Mouse (Mus musculus): ENCODE measurements around the gene Psmc2. TPM values are rescaled to one million over a fixed set of nuclear protein-coding genes. Genes with fewer than 3 reads are reported as not detected.

The Psmc2 gene
- total and polyA plus RNA-seq, 3 experiments, result 87.4 to 208 (median 115) TPM

DNA sequence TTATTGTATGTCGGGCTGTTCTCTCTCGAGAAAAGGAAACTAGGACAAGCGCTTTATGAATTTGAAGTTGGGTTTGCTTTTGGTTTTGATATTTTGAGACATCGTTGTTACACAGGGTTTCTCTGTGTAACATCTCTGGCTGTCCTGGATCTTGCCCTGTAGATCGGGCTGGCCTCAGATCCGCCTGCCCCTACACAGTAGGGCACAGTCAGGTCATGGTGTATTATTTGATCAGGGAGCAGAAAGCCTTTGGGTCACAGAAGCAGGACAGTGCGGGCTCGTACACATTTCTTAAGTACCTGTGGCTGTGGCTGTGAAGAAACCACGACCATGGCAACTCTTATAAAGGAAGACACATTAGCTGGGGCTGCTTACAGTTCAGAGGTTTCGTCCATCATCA, 47.5 kb upstream of the Psmc2 start:
- in situ Hi-C loops (cut with MboI; ENCODE audit: low pct_ligation_motif_present, low pct_unique_long_range_greater_than_20kb, low sequenced_read_pairs), result no loop called here
- TF ChIP-seq KAT2A (IDR thresholded peaks at IDR 0.05; ENCODE audit: insufficient replicate concordance, low read length) (no peak), MYC (IDR thresholded peaks at IDR 0.05; ENCODE audit: low read depth, low read length) (no peak), EP300 (IDR thresholded peaks at IDR 0.05; ENCODE audit: low read length) (no peak), GABPA (IDR thresholded peaks at IDR 0.05; ENCODE audit: insufficient replicate concordance, low read depth, low read length) (no peak)
- Histone ChIP-seq H3K27me3 (replicated peaks) (no peaks in the 10 kb centered on the region), H3K4me3 (replicated peaks in 1 of 3; ENCODE audit: low read depth in 2 of 3, low read length in 2 of 3, poor library complexity in 1 of 3) (peak overlapping the region; percentile 70 to 91 (median 82)), H3K79me2 (replicated peaks; ENCODE audit: control insufficient read depth, extremely low read depth, insufficient read depth, poor library complexity, severe bottlenecking) (peaks cover 16% of the 10 kb centered on the region), H3K9ac (ENCODE audit: insufficient read depth, low read depth) (peak overlapping the region; percentile 73), H3K4me1 (ENCODE audit: control insufficient read depth in 1 of 2, insufficient read depth in 2 of 2) (peaks cover 2 to 28% of the 10 kb centered on the region in 2 experiments; a peak in 2 of 4 replicates), H3K9me3 (replicated peaks; ENCODE audit: low read length) (no peaks in the 10 kb centered on the region), H3K36me3 (replicated peaks in 1 of 2; ENCODE audit: control insufficient read depth in 1 of 2, insufficient read depth in 1 of 2, low read length in 1 of 2) (peaks cover 26 to 38% of the 10 kb centered on the region in 2 experiments), H3K4me2 (ENCODE audit: insufficient read depth, low read depth, poor library complexity, severe bottlenecking) (peak overlapping the region; percentile 55), H3K27ac (ENCODE audit: insufficient read depth, low read depth) (no peak overlapping the region)
- DNase-seq (ENCODE audit: extremely low read depth), result no peak
- dilution Hi-C loops (cut with MboI; ENCODE audit: extremely low pct_ligation_motif_present, extremely low pct_unique_long_range_greater_than_20kb, low sequenced_read_pairs), result no loop called here

DNA sequence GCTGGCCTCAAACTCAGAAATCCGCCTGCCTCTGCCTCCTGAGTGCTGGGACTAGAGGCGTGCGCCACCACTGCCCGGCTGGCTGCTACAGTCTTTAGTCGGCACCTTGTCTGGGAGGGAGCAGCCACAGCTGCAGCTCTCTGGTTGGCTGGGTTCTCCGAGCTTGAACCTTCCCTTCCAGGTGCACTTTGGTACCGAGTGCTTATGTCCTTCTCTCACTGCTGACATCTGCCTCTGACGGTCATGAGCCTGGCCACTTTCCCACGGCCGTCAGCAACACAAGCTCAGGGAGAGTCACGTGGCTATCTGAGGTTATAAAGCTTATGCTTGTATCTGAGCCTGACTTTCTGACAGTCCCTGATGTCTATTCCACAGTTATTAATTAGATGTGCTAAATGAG, 46.0 kb upstream of the Psmc2 start:
- in situ Hi-C loops (cut with MboI; ENCODE audit: low pct_ligation_motif_present, low pct_unique_long_range_greater_than_20kb, low sequenced_read_pairs), result no loop called here
- Histone ChIP-seq H3K4me2 (ENCODE audit: insufficient read depth, low read depth, poor library complexity, severe bottlenecking) (no peak overlapping the region), H3K9me3 (replicated peaks; ENCODE audit: low read length) (no peaks in the 10 kb centered on the region), H3K27ac (ENCODE audit: insufficient read depth, low read depth) (no peak overlapping the region), H3K4me1 (ENCODE audit: control insufficient read depth in 1 of 2, insufficient read depth in 2 of 2) (peaks cover 2 to 28% of the 10 kb centered on the region in 2 experiments; a peak in 2 of 4 replicates), H3K9ac (ENCODE audit: insufficient read depth, low read depth) (no peak overlapping the region), H3K27me3 (replicated peaks) (no peaks in the 10 kb centered on the region), H3K4me3 (replicated peaks in 1 of 3; ENCODE audit: low read depth in 2 of 3, low read length in 2 of 3, poor library complexity in 1 of 3) (no peak overlapping the region), H3K36me3 (replicated peaks in 1 of 2; ENCODE audit: control insufficient read depth in 1 of 2, insufficient read depth in 1 of 2, low read length in 1 of 2) (peaks cover 39 to 53% of the 10 kb centered on the region in 2 experiments), H3K79me2 (replicated peaks; ENCODE audit: control insufficient read depth, extremely low read depth, insufficient read depth, poor library complexity, severe bottlenecking) (peaks cover 16% of the 10 kb centered on the region)
- TF ChIP-seq SIN3A (IDR thresholded peaks at IDR 0.05; ENCODE audit: low read length) (no peak), IRF4 (IDR thresholded peaks at IDR 0.05; ENCODE audit: low read depth, low read length) (no peak)
- dilution Hi-C loops (cut with MboI; ENCODE audit: extremely low pct_ligation_motif_present, extremely low pct_unique_long_range_greater_than_20kb, low sequenced_read_pairs), result no loop called here
- no peak for DNase-seq (ENCODE audit: extremely low read depth)

DNA sequence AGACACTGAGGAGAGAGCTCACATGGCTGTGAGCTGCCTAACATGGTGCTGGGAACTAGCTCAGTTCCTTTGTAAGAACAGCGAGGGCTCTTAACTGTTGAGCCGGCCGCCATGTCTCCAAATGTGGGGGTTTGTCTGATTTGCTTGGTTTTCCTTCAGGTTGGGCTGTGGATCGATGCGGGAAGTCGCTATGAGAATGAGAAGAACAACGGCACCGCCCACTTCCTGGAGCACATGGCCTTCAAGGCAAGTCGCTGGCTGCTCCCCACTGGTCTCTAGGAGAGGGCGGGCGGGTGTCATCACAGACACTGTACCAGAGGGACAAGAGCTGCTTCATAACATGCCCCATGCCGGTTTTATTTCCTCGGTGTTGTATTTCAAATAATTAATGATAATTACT, 45.2 kb upstream of the Psmc2 start:
- Histone ChIP-seq H3K4me2 (ENCODE audit: insufficient read depth, low read depth, poor library complexity, severe bottlenecking) (no peak overlapping the region), H3K36me3 (replicated peaks in 1 of 2; ENCODE audit: control insufficient read depth in 1 of 2, insufficient read depth in 1 of 2, low read length in 1 of 2) (peaks cover 47 to 61% of the 10 kb centered on the region in 2 experiments), H3K9ac (ENCODE audit: insufficient read depth, low read depth) (no peak overlapping the region), H3K79me2 (replicated peaks; ENCODE audit: control insufficient read depth, extremely low read depth, insufficient read depth, poor library complexity, severe bottlenecking) (peaks cover 16% of the 10 kb centered on the region), H3K27ac (ENCODE audit: insufficient read depth, low read depth) (no peak overlapping the region), H3K27me3 (replicated peaks) (no peaks in the 10 kb centered on the region), H3K4me1 (ENCODE audit: control insufficient read depth in 1 of 2, insufficient read depth in 2 of 2) (peaks cover 2 to 24% of the 10 kb centered on the region in 2 experiments; a peak in 2 of 4 replicates), H3K9me3 (replicated peaks; ENCODE audit: low read length) (no peaks in the 10 kb centered on the region), H3K4me3 (replicated peaks in 1 of 3; ENCODE audit: low read depth in 2 of 3, low read length in 2 of 3, poor library complexity in 1 of 3) (no peak overlapping the region)
- dilution Hi-C loops (cut with MboI; ENCODE audit: extremely low pct_ligation_motif_present, extremely low pct_unique_long_range_greater_than_20kb, low sequenced_read_pairs), result no loop called here
- TF ChIP-seq HCFC1 (IDR thresholded peaks at IDR 0.05; ENCODE audit: low read depth, low read length), result no peak
- TF ChIP-seq ZC3H11A (IDR thresholded peaks at IDR 0.05; ENCODE audit: low read depth, low read length), result no peak
- TF ChIP-seq EP300 (IDR thresholded peaks at IDR 0.05; ENCODE audit: low read length), result no peak
- TF ChIP-seq JUN (IDR thresholded peaks at IDR 0.05; ENCODE audit: insufficient read depth, low read depth, low read length), result no peak
- TF ChIP-seq POLR2AphosphoS2 (IDR thresholded peaks at IDR 0.05; ENCODE audit: low read depth, low read length), result no peak
- TF ChIP-seq ZNF384 (IDR thresholded peaks at IDR 0.05; ENCODE audit: low read depth, low read length), result no peak
- no peak for TF ChIP-seq KAT2A (IDR thresholded peaks at IDR 0.05; ENCODE audit: insufficient replicate concordance, low read length)
- TF ChIP-seq NELFE (IDR thresholded peaks at IDR 0.05; ENCODE audit: low read depth, low read length), result no peak
- TF ChIP-seq CHD2 (IDR thresholded peaks at IDR 0.05; ENCODE audit: low read length), result no peak
- TF ChIP-seq UBTF (IDR thresholded peaks at IDR 0.05; ENCODE audit: low read depth, low read length), result no peak
- no peak for TF ChIP-seq RCOR1 (conservative IDR thresholded peaks at IDR 0.05; ENCODE audit: low read depth, low read length)
- no peak for TF ChIP-seq GABPA (IDR thresholded peaks at IDR 0.05; ENCODE audit: insufficient replicate concordance, low read depth, low read length)
- TF ChIP-seq TCF12 (IDR thresholded peaks at IDR 0.05; ENCODE audit: low read depth, low read length), result no peak
- no peak for TF ChIP-seq E2F4 (IDR thresholded peaks at IDR 0.05; ENCODE audit: insufficient replicate concordance, low read depth, low read length)
- TF ChIP-seq RAD21 (IDR thresholded peaks at IDR 0.05; ENCODE audit: low read depth, low read length), result no peak
- TF ChIP-seq BHLHE40 (IDR thresholded peaks at IDR 0.05; ENCODE audit: low read depth, low read length), result no peak
- no peak for TF ChIP-seq MAZ (IDR thresholded peaks at IDR 0.05; ENCODE audit: low read depth, low read length)
- TF ChIP-seq IRF4 (IDR thresholded peaks at IDR 0.05; ENCODE audit: low read depth, low read length), result no peak
- no peak for TF ChIP-seq CHD1 (IDR thresholded peaks at IDR 0.05; ENCODE audit: low read depth, low read length)
- in situ Hi-C loops (cut with MboI; ENCODE audit: low pct_ligation_motif_present, low pct_unique_long_range_greater_than_20kb, low sequenced_read_pairs), result no loop called here
- DNase-seq (ENCODE audit: extremely low read depth), result no peak

Data from CH12.LX (cell line).